In genomic region chr10:120679982-120680381, GRCm38 (mm10) we compare ENCODE assay signal across 23 mouse cellular contexts.
DNase-seq lines count a peak whose midpoint lies in the region; ATAC-seq and TF ChIP-seq lines count a peak whose summit lies in the region.
"Had no signal": no experiment of that assay in that cellular context is flagged by ENCODE, and none has a peak within 500 bp of the region (broad histone marks: within the 10 kb centered on the region; RNA-seq: fewer than 3 reads in every experiment).

No protein-coding gene starts in this region.

- peak; percentile 85 to 93 for TF ChIP-seq EP300 in MEL (IDR thresholded peaks at IDR 0.05; ENCODE audit: low read depth in 1 of 2, low read length in 2 of 2)

- H3K4me3 ChIP-seq in MEL (ENCODE audit: control insufficient read depth in 1 of 2, insufficient read depth in 1 of 2, low read depth in 2 of 2, low read length in 2 of 2): 0 out of 4 replicates have a peak overlapping the region, but pooled peaks of 1 of the 2 experiments have one; percentile 8
- H3K4me3 ChIP-seq: forebrain, embryonic 13.5 days; forebrain, embryonic 15.5 days had no signal

- H3K27ac ChIP-seq in MEL (ENCODE audit: control insufficient read depth, low read depth, low read length): peak overlapping the region; percentile 54
- H3K27ac ChIP-seq: forebrain, embryonic 13.5 days; forebrain, embryonic 15.5 days had no signal

- H3K36me3 ChIP-seq in MEL (ENCODE audit: control insufficient read depth in 1 of 2, insufficient read depth in 2 of 2, low read length in 2 of 2): peaks cover 0 to 32% of the 10 kb centered on the region in 2 experiments; a peak in 2 of 4 replicates
- H3K36me3 ChIP-seq: forebrain, embryonic 15.5 days; G1E had no signal

- no peaks in the 10 kb centered on the region for H3K79me2 ChIP-seq in MEL (ENCODE audit: control insufficient read depth, insufficient read depth, low read length, poor library complexity)

- peak; percentile 13; the same call in 1 of the 2 replicates for ATAC-seq in megakaryocyte, adult 5-6 weeks (ENCODE audit: poor library complexity, severe bottlenecking)
- 0 out of 2 replicates have a peak, but pooled peaks have one; percentile 18 for ATAC-seq in megakaryocyte-erythroid progenitor cell, adult 5-6 weeks (replicated peaks; ENCODE audit: low FRiP score, low TSS enrichment, poor library complexity, severe bottlenecking)
- ATAC-seq: CD4-positive, CD25-positive, alpha-beta regulatory T cell, adult 4 months; forebrain, embryonic 13.5 days; forebrain, embryonic 15.5 days; forebrain, postnatal 0 days had no signal

- no peak for TF ChIP-seq RAD21 in MEL (IDR thresholded peaks at IDR 0.05; ENCODE audit: low read depth, low read length)

- H3K4me1 ChIP-seq in MEL (ENCODE audit: control insufficient read depth in 1 of 2, insufficient read depth in 2 of 2, low read length in 2 of 2): peaks cover 23 to 40% of the 10 kb centered on the region in 2 experiments
- H3K4me1 ChIP-seq: forebrain, embryonic 13.5 days; forebrain, embryonic 15.5 days had no signal

- no peak overlapping the region; the same call in 1 of the 2 replicates for H3K9ac ChIP-seq in MEL (ENCODE audit: control insufficient read depth, low read depth, low read length, poor library complexity, severe bottlenecking)
- H3K9ac ChIP-seq: forebrain, embryonic 13.5 days; forebrain, embryonic 15.5 days; forebrain, postnatal 0 days had no signal

- peak; percentile 19 for DNase-seq in heart, adult 11 months
- DNase-seq in heart, adult 18-20 months: no peak
- peak; percentile 49 for DNase-seq in MEL (ENCODE audit: low read depth, low spot score)
- DNase-seq in left cerebral cortex, adult 8-10 months (ENCODE audit: low spot score in 2 of 2): no peak
- no peak for DNase-seq in kidney, adult 11 months
- DNase-seq in adrenal gland, adult 2 months: no peak
- DNase-seq: adrenal gland, adult 8-10 months; adrenal gland, postnatal 14 days; adrenal gland, postnatal 36 days; B cell, adult 2 months; cerebellum, adult 11-12 months; cerebellum, adult 2 months; cerebellum, adult 9-10 months; cerebellum, postnatal 10 days; cerebellum, postnatal 25 days; forebrain, postnatal 0 days had no signal

- H3K27me3 ChIP-seq in MEL (ENCODE audit: control insufficient read depth in 1 of 2, insufficient read depth in 2 of 2, low read length in 2 of 2): no peaks in the 10 kb centered on the region
- H3K27me3 ChIP-seq: CH12.LX; forebrain, embryonic 13.5 days; forebrain, embryonic 15.5 days had no signal

- no peaks in the 10 kb centered on the region for H3K9me3 ChIP-seq in MEL (replicated peaks; ENCODE audit: insufficient read depth, low read length)
- H3K9me3 ChIP-seq: forebrain, embryonic 13.5 days; forebrain, embryonic 15.5 days had no signal

- TF ChIP-seq CTCF in MEL (IDR thresholded peaks at IDR 0.05 in 2 of 3, conservative IDR thresholded peaks at IDR 0.05 in 1 of 3; ENCODE audit: control insufficient read depth in 1 of 3, insufficient read depth in 1 of 3, low read depth in 2 of 3, low read length in 3 of 3, poor library complexity in 1 of 3, severe bottlenecking in 1 of 3): no peak

- no peak for TF ChIP-seq POLR2A in MEL (IDR thresholded peaks at IDR 0.05; ENCODE audit: control insufficient read depth in 1 of 2, insufficient read depth in 1 of 2, low read depth in 1 of 2, low read length in 2 of 2, poor library complexity in 1 of 2)

TF ChIP-seq in MEL, 35 proteins besides CTCF, POLR2A, EP300 and RAD21:
- TF ChIP-seq USF2 (IDR thresholded peaks at IDR 0.05; ENCODE audit: borderline replicate concordance in 1 of 2, insufficient read depth in 1 of 2, low read depth in 1 of 2, low read length in 2 of 2) (no peak), TCF12 (IDR thresholded peaks at IDR 0.05; ENCODE audit: low read depth, low read length) (peak; percentile 73), MXI1 (IDR thresholded peaks at IDR 0.05; ENCODE audit: low read depth, low read length) (no peak), KAT2A (conservative IDR thresholded peaks at IDR 0.05; ENCODE audit: low read depth, low read length) (no peak), RCOR1 (IDR thresholded peaks at IDR 0.05; ENCODE audit: low read depth, low read length) (peak; percentile 90), GATA1 (IDR thresholded peaks at IDR 0.05; ENCODE audit: low read depth, low read length) (peak; percentile 84), MYB (IDR thresholded peaks at IDR 0.05; ENCODE audit: low read depth, low read length) (peak; percentile 79), ETS1 (IDR thresholded peaks at IDR 0.05; ENCODE audit: low read depth, low read length) (peak; percentile 76), BHLHE40 (IDR thresholded peaks at IDR 0.05; ENCODE audit: borderline replicate concordance, low read depth, low read length) (0 out of 2 replicates have a peak, but pooled peaks have one; percentile 5), SIN3A (IDR thresholded peaks at IDR 0.05; ENCODE audit: low read length) (peak; percentile 41; the same call in 1 of the 2 replicates)
TF ChIP-seq in MEL: peak in this region for 7.

Comparison
In these comparisons a context has a peak if more than half of its experiments do, and no peak if none do; other contexts are left out.
1. DNase-seq: peak in heart, adult 11 months (single experiment) and MEL (single experiment); none in heart, adult 18-20 months (0 of 2), left cerebral cortex, adult 8-10 months (0 of 2), kidney, adult 11 months (single experiment) and adrenal gland, adult 2 months (single experiment).